Mouse (Mus musculus) CH12.LX (cell line): ENCODE measurements around the gene Ecpas. TPM values are rescaled to one million over a fixed set of nuclear protein-coding genes. Genes with fewer than 3 reads are reported as not detected.

Source experiments
- DNase-seq: peaks from one replicate; pipeline ENCODE4 v3.0.0-alpha.2; 2013; ENCODE audit errors: extremely low read depth
- H3K27ac ChIP-seq: 2 replicates; pipeline ENCODE4 v1.5.1; 2012; ENCODE audit warnings: low read depth, mild to moderate bottlenecking, control low read depth, moderate library complexity; ENCODE audit not compliant: insufficient read depth
- H3K27me3 ChIP-seq: replicated peaks from 2 replicates; pipeline ENCODE3; 2012; ENCODE audit warnings: inconsistent platforms
- H3K36me3 ChIP-seq, 2 experiments: replicated peaks in 1 of 2; 2 replicates each; pipeline versions ENCODE3 to v1.6.1; 2012; ENCODE audit warnings: inconsistent platforms in 1 of 2, low read length in 1 of 2, mild to moderate bottlenecking in 1 of 2, mixed read lengths in 1 of 2, moderate library complexity in 1 of 2; ENCODE audit not compliant: control insufficient read depth in 1 of 2, insufficient read depth in 1 of 2
- H3K4me1 ChIP-seq, 2 experiments: 2 replicates each; pipeline ENCODE4 v1.6.1; 2012; ENCODE audit warnings: inconsistent platforms in 1 of 2, moderate library complexity in 1 of 2; ENCODE audit not compliant: insufficient read depth in 2 of 2, control insufficient read depth in 1 of 2
- H3K4me2 ChIP-seq: 2 replicates; pipeline ENCODE4 v1.6.1; 2012; ENCODE audit warnings: low read depth, mild to moderate bottlenecking, control low read depth; ENCODE audit not compliant: poor library complexity, insufficient read depth, severe bottlenecking
- H3K4me3 ChIP-seq, 3 experiments: fragments of 150-350 bp in 1 of 3; sonication (generic) in 1 of 3; replicated peaks in 1 of 3; 2 replicates each; pipeline versions ENCODE3 to v1.5.1; 2011 to 2012; ENCODE audit warnings: low read depth in 2 of 3, low read length in 2 of 3, mild to moderate bottlenecking in 2 of 3, moderate library complexity in 2 of 3, control low read depth in 1 of 3, improper control_type of control experiment in 1 of 3, inconsistent platforms in 1 of 3, mixed read lengths in 1 of 3; ENCODE audit not compliant: poor library complexity in 1 of 3
- H3K79me2 ChIP-seq: replicated peaks from 2 replicates; pipeline ENCODE4 v1.6.1; 2012; ENCODE audit warnings: mild to moderate bottlenecking, moderate library complexity; ENCODE audit not compliant: control insufficient read depth, poor library complexity, insufficient read depth, severe bottlenecking; ENCODE audit errors: extremely low read depth
- H3K9ac ChIP-seq: 2 replicates; pipeline ENCODE4 v1.6.1; 2012; ENCODE audit warnings: low read depth, mild to moderate bottlenecking, control low read depth, moderate library complexity; ENCODE audit not compliant: insufficient read depth
- H3K9me3 ChIP-seq: replicated peaks from 2 replicates; pipeline ENCODE3; 2012; ENCODE audit warnings: low read length, inconsistent platforms, mixed read lengths
- CHD1 ChIP-seq: IDR thresholded peaks from 2 replicates; pipeline ENCODE4 v1.6.1; 2012; ENCODE audit warnings: low read depth, low read length, improper control_type of control experiment, inconsistent platforms
- CHD2 ChIP-seq: IDR thresholded peaks from 2 replicates; pipeline ENCODE4 v1.6.1; 2011; ENCODE audit warnings: low read length, improper control_type of control experiment
- E2F4 ChIP-seq: IDR thresholded peaks from 2 replicates; pipeline ENCODE4 v1.6.1; 2011; ENCODE audit warnings: low read depth, low read length, improper control_type of control experiment; ENCODE audit not compliant: insufficient replicate concordance
- KAT2A ChIP-seq: IDR thresholded peaks from 2 replicates; pipeline ENCODE4 v1.6.1; 2012; ENCODE audit warnings: low read length, improper control_type of control experiment, inconsistent platforms; ENCODE audit not compliant: insufficient replicate concordance
- MYC ChIP-seq: IDR thresholded peaks from 2 replicates; pipeline ENCODE4 v1.6.1; 2011; ENCODE audit warnings: low read depth, mild to moderate bottlenecking, improper control_type of control experiment, low read length
- PAX5 ChIP-seq: IDR thresholded peaks from 2 replicates; pipeline ENCODE4 v1.6.1; 2012; ENCODE audit warnings: low read length, inconsistent platforms, mixed read lengths
- ZNF384 ChIP-seq: IDR thresholded peaks from 2 replicates; pipeline ENCODE4 v1.6.1; 2012; ENCODE audit warnings: low read depth, low read length, improper control_type of control experiment, inconsistent platforms
- dilution Hi-C: fragments of 300-500 bp; cut with MboI; formaldehyde crosslinking; loops from 2 replicates; pipeline ENCODE4 v1.14.3; 2020; ENCODE audit warnings: low sequenced_read_pairs; ENCODE audit not compliant: extremely low pct_unique_long_range_greater_than_20kb, extremely low pct_ligation_motif_present
- in situ Hi-C: fragments of 300-500 bp; cut with MboI; formaldehyde crosslinking; loops from 3 replicates; pipeline ENCODE4 v1.14.3; 2019; ENCODE audit warnings: low sequenced_read_pairs, low pct_ligation_motif_present, low pct_unique_long_range_greater_than_20kb, mixed read lengths
- polyA plus RNA-seq: library from polyadenylated mRNA; unstranded; fragments of >175 nt; gene quantifications from 2 replicates; pipeline ENCODE4 v1.2.1, GENCODE M21; 2012; ENCODE audit warnings: low read depth; ENCODE audit not compliant: insufficient read length
- total RNA-seq, 2 experiments: library from RNA; depleted of rRNA; stranded (reverse); fragments of 300-350 nt in 1 of 2; fragments of >200 nt in 1 of 2; gene quantifications; 2 replicates each; pipeline ENCODE4 v1.2.3; 2012 to 2014

Gene Ecpas
- total and polyA plus RNA-seq, 3 experiments = 45.2 to 67.4 (median 47.5) TPM

DNA sequence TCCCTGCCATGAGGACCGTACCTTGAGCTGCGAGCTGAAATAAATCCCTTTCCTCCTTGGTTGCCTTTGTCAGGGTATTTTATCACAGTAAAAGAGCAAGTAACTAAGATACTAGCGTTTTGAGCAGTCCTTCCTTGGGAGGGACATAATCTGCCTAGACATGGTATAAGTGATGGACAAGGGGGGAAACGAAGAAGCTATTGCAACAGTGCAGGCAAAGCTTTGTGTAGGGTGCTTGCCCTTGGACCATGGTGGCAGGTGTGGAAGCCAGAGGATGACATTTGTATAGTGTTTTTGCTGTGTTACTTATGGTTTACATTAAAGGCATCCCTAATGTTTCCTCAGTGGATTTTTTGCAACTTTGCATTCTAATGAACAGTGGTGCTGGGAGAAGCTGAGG lies 30.4 kb upstream of the Ecpas start:
- Histone ChIP-seq H3K79me2 (no peaks in the 10 kb centered on the region), H3K4me2 (no peak overlapping the region), H3K4me3 (no peak overlapping the region), H3K9ac (no peak overlapping the region), H3K36me3 (no peaks in the 10 kb centered on the region), H3K9me3 (no peaks in the 10 kb centered on the region), H3K4me1 (peaks cover 0 to 3% of the 10 kb centered on the region in 2 experiments; a peak in 1 of 4 replicates), H3K27ac (no peak overlapping the region), H3K27me3 (no peaks in the 10 kb centered on the region)
- dilution Hi-C loops = no loop called here
- no peak for DNase-seq
- no peak for TF ChIP-seq CHD2
- TF ChIP-seq KAT2A = no peak
- TF ChIP-seq E2F4 = no peak
- TF ChIP-seq ZNF384 = no peak
- TF ChIP-seq CHD1 = no peak
- in situ Hi-C loops = no loop called here

- TF ChIP-seq MYC = no peak
- TF ChIP-seq, all 38 proteins: peak for 0
Observed at GRCm38 (mm10) chr4:58941638-58942037, 29.1 kb upstream of the Ecpas start.

GRCm38 (mm10) chr4:58935846-58936245 lies 23.3 kb upstream of the Ecpas start:
- in situ Hi-C loops = no loop called here

More at GRCm38 (mm10) chr4:58941638-58942037, 29.1 kb upstream of the Ecpas start:
- H3K27ac ChIP-seq = no peak overlapping the region
- no peak overlapping the region for H3K9ac ChIP-seq
- H3K79me2 ChIP-seq = no peaks in the 10 kb centered on the region
- dilution Hi-C loops (no loop called here), in situ Hi-C loops (no loop called here)
- no peaks in the 10 kb centered on the region for H3K9me3 ChIP-seq
- H3K4me1 ChIP-seq = peaks cover 0 to 3% of the 10 kb centered on the region in 2 experiments; a peak in 1 of 4 replicates
- DNase-seq = no peak
- H3K4me3 ChIP-seq = no peak overlapping the region
- H3K36me3 ChIP-seq = no peaks in the 10 kb centered on the region
- H3K4me2 ChIP-seq = no peak overlapping the region
- H3K27me3 ChIP-seq = no peaks in the 10 kb centered on the region

More at GRCm38 (mm10) chr4:58935846-58936245, 23.3 kb upstream of the Ecpas start:
- no peak for DNase-seq
- Histone ChIP-seq H3K79me2 (no peaks in the 10 kb centered on the region), H3K4me2 (no peak overlapping the region), H3K4me3 (no peak overlapping the region), H3K9ac (no peak overlapping the region), H3K9me3 (no peaks in the 10 kb centered on the region), H3K27me3 (no peaks in the 10 kb centered on the region), H3K36me3 (no peaks in the 10 kb centered on the region), H3K27ac (no peak overlapping the region), H3K4me1 (no peaks in the 10 kb centered on the region)
- no peak for TF ChIP-seq PAX5
- dilution Hi-C loops = no loop called here
